Mouse (Mus musculus) brain, embryonic 14.5 days (tissue): ENCODE results near the gene Gm13030.
A peak's percentile ranks its signal among the peaks of the same experiment; 100 is the strongest.

Experiments
- CTCF ChIP-seq: fragments of 200-500 bp; IDR thresholded peaks from 2 replicates; pipeline ENCODE4 v1.5.1; 2012; ENCODE audit warnings: inconsistent platforms, mild to moderate bottlenecking, moderate library complexity, borderline replicate concordance; ENCODE audit not compliant: insufficient read depth, insufficient read length; ENCODE audit errors: extremely low read depth
- POLR2A ChIP-seq: fragments of 200-500 bp; IDR thresholded peaks from 2 replicates; pipeline ENCODE4 v1.6.1; 2012; ENCODE audit warnings: mild to moderate bottlenecking, inconsistent platforms, borderline replicate concordance; ENCODE audit not compliant: poor library complexity, insufficient read depth, insufficient read length, severe bottlenecking; ENCODE audit errors: extremely low read depth

DNA sequence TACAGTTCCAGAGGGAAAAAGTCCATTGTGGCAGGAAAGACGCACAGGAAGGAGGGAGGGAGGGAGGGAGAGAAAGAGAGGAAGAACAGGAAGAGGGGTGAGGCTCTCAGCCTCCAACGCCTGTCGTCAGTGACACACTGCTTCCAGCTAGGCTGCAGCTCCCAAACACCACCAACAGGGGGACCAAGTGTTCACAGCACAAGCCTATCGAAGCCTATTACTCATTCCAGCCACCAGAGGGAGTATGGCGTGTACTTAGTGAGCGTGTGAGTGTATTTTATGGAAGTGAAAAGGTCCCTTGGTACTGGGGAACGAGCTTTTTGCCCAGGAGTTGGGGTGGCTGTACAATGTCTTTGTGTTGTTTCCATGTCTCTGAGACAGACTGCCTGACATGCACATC is 17.3 kb downstream of the Gm13030 start:
- TF ChIP-seq CTCF (peak; percentile 91), POLR2A (no peak)
